Mouse (Mus musculus): ENCODE results near the gene Rbms3.

DNA sequence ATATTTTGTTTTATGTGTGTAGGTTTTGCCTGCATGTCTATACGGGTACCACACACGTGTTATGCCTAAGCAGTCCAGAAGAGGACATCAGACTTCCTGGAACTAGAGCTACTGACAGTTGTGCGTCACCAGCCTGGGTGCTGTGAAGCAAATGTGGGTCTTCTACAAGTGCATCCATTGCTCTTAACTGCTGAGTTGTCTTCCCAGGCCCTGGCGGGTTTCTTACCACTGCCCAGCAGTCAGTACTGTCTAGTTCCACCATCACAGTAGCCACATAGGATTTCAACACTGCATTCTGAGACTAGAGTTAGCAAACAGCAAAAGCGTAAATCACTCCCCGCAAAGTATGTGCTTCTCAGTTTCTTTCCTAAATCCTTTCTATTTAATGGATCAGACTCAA is 259.6 kb downstream of the Rbms3 start:
- TF ChIP-seq POLR2A (IDR thresholded peaks at IDR 0.05; ENCODE audit: insufficient read depth, low read depth, low read length) (no peak), CTCF (IDR thresholded peaks at IDR 0.05; ENCODE audit: insufficient read depth, low read depth, low read length) (no peak)
